Mouse (Mus musculus): ENCODE data around the gene Ajm1. TPM values are rescaled to one million over a fixed set of nuclear protein-coding genes. Genes with fewer than 3 reads are reported as not detected.
A peak's percentile ranks its signal among the peaks of the same experiment; 100 is the strongest.

The Ajm1 gene
- polyA plus RNA-seq, 1 experiment, result 0.92 TPM

DNA sequence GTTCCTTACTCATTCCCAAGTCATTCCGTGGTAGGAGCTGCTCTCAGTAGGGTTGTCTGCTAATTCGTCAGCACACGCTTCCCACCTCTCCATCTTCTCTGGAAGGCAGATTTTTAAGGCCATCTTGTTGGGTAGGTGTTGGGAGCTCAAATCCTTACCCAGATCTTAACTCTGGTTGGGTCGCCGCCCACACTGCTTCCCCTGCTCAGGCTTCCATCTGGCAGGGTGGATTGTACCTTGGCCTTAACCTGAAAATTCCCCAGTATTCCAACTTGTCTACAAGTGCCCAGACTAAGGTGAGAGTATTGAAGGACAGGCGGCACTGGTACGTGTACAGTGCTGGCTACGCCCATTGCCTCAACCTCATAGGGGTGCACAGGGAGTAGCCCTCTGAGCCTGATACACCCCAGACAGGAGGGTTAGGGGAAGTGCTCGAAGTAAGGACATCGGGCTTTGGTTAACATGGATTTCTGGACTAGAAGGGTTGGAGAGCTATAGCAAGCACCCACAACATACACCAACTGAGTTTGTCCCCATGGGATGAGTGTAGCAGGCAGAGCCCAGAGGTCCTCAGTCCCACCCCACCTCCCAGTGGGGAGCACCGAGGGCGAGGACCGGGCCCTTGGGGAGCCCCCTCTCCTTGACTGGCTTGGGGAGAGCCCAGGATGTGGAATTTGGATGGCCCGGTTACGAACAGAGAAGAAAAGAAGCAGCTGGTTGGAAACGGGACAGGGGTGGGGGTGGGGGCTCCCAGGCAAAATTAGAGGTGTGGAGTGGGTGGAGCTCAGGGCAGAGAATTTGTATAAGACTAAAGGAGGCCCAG lies 5.3 kb downstream of the Ajm1 start:
- H3K4me1 ChIP-seq (ENCODE audit: control insufficient read depth, insufficient read depth, low read length), result peaks cover 4% of the 10 kb centered on the region
- WGBS, result 83% methylated on average over 16 of the region's 16 CpGs
- TF ChIP-seq CTCF (IDR thresholded peaks at IDR 0.05; ENCODE audit: control insufficient read depth, insufficient read depth, low read length) (no peak), POLR2A (IDR thresholded peaks at IDR 0.05; ENCODE audit: borderline replicate concordance, control insufficient read depth, low read depth, low read length) (no peak)

DNA sequence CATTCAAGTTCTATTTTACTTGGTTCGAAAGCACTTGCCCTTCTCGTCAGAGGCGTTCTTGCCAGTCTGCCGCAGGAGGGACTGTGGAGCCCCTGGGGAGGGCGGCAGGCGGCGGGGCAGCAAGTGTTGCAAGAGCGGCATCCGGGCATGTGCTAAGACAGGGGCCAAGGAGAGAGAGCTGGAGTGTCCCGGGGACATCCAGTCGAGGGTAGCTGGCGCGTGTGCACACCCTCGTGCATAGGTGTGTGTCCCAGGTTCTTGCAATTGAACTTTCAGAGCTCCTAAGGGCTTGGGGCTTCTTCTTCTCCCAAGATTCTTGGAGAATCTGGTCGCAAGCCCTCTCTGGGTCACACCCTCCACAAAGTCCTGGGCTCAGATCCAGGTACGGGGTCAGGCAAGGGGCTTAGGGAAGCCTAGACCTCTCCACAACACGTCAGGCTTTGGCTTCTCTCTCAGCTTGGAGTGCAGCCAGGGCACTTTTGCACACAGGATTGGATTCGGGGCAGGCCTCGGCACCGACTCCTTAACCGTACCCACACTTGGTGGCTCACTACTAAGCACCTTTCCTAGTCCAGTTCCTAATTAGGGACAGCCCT lies 6.0 kb downstream of the Ajm1 start:
- Histone ChIP-seq H3K27ac (ENCODE audit: control insufficient read depth, insufficient read depth, low read depth, low read length, poor library complexity) (no peak overlapping the region; the same call in 1 of the 2 replicates), H3K4me1 (ENCODE audit: control insufficient read depth, insufficient read depth, low read length) (peaks cover 4% of the 10 kb centered on the region), H3K4me3 (replicated peaks; ENCODE audit: control insufficient read depth, low read depth, low read length) (peak overlapping the region; percentile 29)
- WGBS, result 18% methylated on average over 21 of the region's 21 CpGs
- TF ChIP-seq POLR2A (IDR thresholded peaks at IDR 0.05; ENCODE audit: borderline replicate concordance, control insufficient read depth, low read depth, low read length) (no peak; the same call in 1 of the 2 replicates), CTCF (IDR thresholded peaks at IDR 0.05; ENCODE audit: control insufficient read depth, insufficient read depth, low read length) (no peak)

More for the DNA sequence above, 5.3 kb downstream of the Ajm1 start:
- Histone ChIP-seq H3K4me3 (replicated peaks; ENCODE audit: control insufficient read depth, low read depth, low read length) (no peak overlapping the region), H3K27ac (ENCODE audit: control insufficient read depth, insufficient read depth, low read depth, low read length, poor library complexity) (no peak overlapping the region)

DNA sequence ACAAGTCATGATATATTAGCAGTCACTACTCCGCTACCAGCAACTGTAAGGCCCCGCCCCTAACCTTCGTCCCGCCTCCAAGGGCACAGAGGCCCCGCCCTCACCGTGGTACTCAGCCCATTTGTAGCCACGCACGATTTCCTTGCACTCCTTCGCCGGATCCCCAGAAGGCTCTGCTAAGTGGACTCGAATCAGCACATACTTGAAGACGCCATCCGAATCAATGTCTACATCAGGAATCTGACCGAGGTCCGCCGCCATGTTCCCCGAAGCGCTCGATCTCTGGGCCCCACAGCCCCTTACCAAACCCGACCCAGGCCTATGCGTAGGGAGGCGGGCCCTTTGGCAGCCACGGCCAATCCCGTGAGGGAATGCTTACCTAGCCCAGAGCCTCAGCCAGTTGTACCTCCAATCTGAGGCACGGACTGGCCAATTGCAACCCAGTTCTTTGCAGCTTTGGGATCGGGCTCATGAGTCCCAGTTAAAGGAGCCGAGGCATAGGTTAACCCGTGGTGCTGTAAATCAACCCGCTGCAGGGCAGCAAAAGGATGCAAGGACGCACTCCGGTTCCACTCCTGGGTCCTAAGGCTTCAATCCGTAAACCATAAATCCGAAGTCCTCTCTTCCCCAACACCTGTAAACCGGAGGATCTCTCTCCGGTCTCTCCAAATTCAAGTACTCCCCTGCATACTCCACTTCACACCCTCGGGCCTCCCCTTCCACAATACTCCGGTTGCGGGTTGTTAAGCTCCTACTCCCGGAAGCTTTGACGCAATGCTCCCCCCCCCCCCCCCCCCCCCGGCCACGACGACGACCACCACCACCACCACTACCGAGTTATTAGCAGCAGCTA lies 6.8 kb downstream of the Ajm1 start, which contains the start of the genes Mamdc4 and Phpt1:
TSS of gene Mamdc4 (minus strand) at position 267 of the 853 bp plus-strand sequence.
TSS of gene Phpt1 (minus strand) at position 646 of the 853 bp plus-strand sequence.
- H3K4me1 ChIP-seq (ENCODE audit: control insufficient read depth, insufficient read depth, low read length), result peaks cover 4% of the 10 kb centered on the region
- peak within 1 kb of the TSS; percentile 46 for H3K27ac ChIP-seq (ENCODE audit: control insufficient read depth, insufficient read depth, low read depth, low read length, poor library complexity)
- TF ChIP-seq CTCF (IDR thresholded peaks at IDR 0.05; ENCODE audit: control insufficient read depth, insufficient read depth, low read length), result no peak
- TF ChIP-seq POLR2A (IDR thresholded peaks at IDR 0.05; ENCODE audit: borderline replicate concordance, control insufficient read depth, low read depth, low read length), result peak; percentile 59; the same call in 1 of the 2 replicates
- under 1% methylated on average over 41 of the region's 45 CpGs for WGBS
- peak within 1 kb of the TSS; percentile 83 for H3K4me3 ChIP-seq (replicated peaks; ENCODE audit: control insufficient read depth, low read depth, low read length)

DNA sequence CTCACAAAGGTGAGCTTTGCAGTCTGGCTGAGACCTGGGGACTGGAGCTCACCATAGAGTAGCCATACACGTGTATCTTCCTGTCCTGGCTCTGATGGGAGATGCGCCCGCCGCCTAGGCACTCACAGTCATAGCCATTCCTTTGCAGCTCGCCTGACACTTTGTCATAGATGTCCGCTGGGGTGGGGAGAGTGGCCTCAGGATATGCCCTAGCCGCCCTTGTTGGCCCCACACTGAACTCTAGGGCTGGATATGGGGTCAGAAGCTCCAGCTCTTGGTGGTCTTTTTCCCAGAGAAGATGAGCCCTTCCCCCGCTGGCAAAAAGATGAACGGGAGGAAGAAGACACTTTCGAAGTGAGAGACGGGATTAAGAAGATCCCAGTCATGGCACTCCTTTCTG lies 7.4 kb downstream of the Ajm1 start:
- Histone ChIP-seq H3K4me1 (ENCODE audit: control insufficient read depth, insufficient read depth, low read length) (peaks cover 4% of the 10 kb centered on the region), H3K27ac (ENCODE audit: control insufficient read depth, insufficient read depth, low read depth, low read length, poor library complexity) (no peak overlapping the region), H3K4me3 (replicated peaks; ENCODE audit: control insufficient read depth, low read depth, low read length) (peak overlapping the region; percentile 83)
- TF ChIP-seq POLR2A (IDR thresholded peaks at IDR 0.05; ENCODE audit: borderline replicate concordance, control insufficient read depth, low read depth, low read length), result no peak
- no peak for TF ChIP-seq CTCF (IDR thresholded peaks at IDR 0.05; ENCODE audit: control insufficient read depth, insufficient read depth, low read length)
- 24% methylated on average over 11 of the region's 11 CpGs for WGBS

DNA sequence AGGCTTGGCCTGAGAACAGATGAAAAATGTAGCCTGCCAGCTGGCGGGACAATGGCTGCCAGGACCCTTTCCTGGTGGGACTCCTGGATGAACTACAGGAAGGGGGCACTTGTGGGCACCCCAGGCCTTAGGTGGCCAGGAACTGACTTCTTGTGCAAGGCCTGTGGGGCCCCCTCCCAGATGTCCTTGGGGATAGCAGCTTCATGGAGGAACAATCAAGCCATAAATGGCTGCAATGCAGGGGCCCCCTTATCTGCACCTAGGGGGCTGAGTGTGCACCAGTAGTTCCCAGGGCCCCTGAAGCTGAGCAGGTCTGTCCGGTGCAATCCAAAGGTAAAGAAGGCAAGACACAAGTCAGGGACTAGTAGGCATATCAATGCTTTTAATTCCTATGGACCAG lies 8.5 kb downstream of the Ajm1 start:
- peaks cover 4% of the 10 kb centered on the region for H3K4me1 ChIP-seq (ENCODE audit: control insufficient read depth, insufficient read depth, low read length)
- H3K27ac ChIP-seq (ENCODE audit: control insufficient read depth, insufficient read depth, low read depth, low read length, poor library complexity), result no peak overlapping the region
- no peak overlapping the region for H3K4me3 ChIP-seq (replicated peaks; ENCODE audit: control insufficient read depth, low read depth, low read length)
- WGBS, result 84% methylated on average over 2 of the region's 2 CpGs
- TF ChIP-seq CTCF (IDR thresholded peaks at IDR 0.05; ENCODE audit: control insufficient read depth, insufficient read depth, low read length) (no peak), POLR2A (IDR thresholded peaks at IDR 0.05; ENCODE audit: borderline replicate concordance, control insufficient read depth, low read depth, low read length) (no peak)

DNA sequence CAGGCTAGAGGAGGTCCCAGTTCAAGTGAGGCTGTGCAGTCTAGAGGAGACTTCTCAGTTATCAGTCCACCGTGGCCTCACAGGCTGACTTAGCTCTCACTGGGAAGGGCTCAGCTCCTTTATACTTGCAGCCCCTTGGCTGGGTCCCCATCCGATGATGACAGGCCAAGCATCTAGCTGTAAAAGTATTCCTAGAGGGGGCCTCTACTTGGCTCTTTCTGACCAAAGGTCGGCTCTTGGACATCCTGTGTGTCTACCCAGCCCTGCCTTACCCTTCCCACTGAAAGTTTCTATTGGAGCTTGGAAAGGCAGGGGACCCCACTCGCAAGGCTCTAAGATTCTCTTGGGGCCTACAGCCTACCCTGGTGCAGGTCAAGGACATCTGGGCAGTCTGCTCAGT lies 10.3 kb downstream of the Ajm1 start:
- 83% methylated on average over 4 of the region's 4 CpGs for WGBS
- no peak overlapping the region for H3K4me3 ChIP-seq (replicated peaks; ENCODE audit: control insufficient read depth, low read depth, low read length)
- TF ChIP-seq POLR2A (IDR thresholded peaks at IDR 0.05; ENCODE audit: borderline replicate concordance, control insufficient read depth, low read depth, low read length), result no peak
- no peak for TF ChIP-seq CTCF (IDR thresholded peaks at IDR 0.05; ENCODE audit: control insufficient read depth, insufficient read depth, low read length)
- H3K27ac ChIP-seq (ENCODE audit: control insufficient read depth, insufficient read depth, low read depth, low read length, poor library complexity), result no peak overlapping the region
- H3K4me1 ChIP-seq (ENCODE audit: control insufficient read depth, insufficient read depth, low read length), result peaks cover 4% of the 10 kb centered on the region

DNA sequence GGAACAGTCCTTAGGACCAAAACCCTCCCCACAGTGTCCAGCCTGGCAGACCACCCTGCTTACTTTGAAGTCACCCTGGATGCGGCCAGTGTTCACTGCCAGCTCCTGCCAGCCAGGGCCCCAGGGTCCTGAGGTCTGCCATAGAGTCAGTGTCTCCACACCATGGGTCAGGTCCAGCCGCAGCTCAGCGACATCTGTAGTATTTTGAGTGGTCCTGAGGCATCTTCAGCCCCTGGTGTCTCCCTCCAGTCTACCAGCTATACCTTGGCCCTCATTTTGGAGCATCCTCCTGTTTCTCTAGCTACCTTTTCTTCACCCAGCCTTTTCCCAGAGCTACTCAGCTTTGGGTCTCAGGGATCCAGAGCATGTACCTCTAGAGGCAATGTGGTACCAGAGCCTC lies 12.2 kb downstream of the Ajm1 start:
- TF ChIP-seq POLR2A (IDR thresholded peaks at IDR 0.05; ENCODE audit: borderline replicate concordance, control insufficient read depth, low read depth, low read length), result no peak
- TF ChIP-seq CTCF (IDR thresholded peaks at IDR 0.05; ENCODE audit: control insufficient read depth, insufficient read depth, low read length), result no peak
- Histone ChIP-seq H3K4me3 (replicated peaks; ENCODE audit: control insufficient read depth, low read depth, low read length) (no peak overlapping the region), H3K4me1 (ENCODE audit: control insufficient read depth, insufficient read depth, low read length) (no peaks in the 10 kb centered on the region), H3K27ac (ENCODE audit: control insufficient read depth, insufficient read depth, low read depth, low read length, poor library complexity) (no peak overlapping the region)
- 78% methylated on average over 3 of the region's 3 CpGs for WGBS

Measured in bone marrow, adult 2 months (tissue).